ENCODE assay signal across 9 mouse cellular contexts in the genomic region with DNA sequence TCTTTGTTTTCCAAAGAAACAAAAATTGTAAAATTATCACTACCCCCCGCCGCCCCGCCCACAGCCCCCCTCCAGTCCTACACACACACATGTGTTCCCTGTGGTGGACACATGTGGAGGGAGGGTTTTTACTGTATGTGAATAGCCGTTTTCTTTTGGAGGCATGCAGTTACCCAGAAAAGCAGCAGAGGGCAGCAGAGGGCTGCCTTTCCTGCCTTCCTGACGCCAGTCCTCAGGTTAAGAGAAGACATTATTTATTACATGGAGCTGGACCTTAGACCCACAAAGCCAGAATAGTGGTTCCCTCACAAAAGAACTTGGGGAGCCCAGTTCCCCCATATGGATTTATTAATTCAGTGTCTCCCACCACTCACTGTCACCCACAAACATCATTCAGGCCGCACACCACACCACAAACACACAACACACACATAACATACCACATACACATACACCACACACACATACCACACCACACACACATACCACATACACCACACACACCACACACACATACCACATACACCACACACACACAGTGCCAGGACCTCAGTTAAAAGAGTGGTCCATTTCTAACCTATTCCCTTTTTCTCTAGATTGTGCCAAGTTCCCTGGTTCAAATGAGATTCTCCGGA. TPM values are rescaled to one million over a fixed set of nuclear protein-coding genes. Genes with fewer than 3 reads are reported as not detected.
DNase-seq lines count a peak whose midpoint lies in the region; ATAC-seq and TF ChIP-seq lines count a peak whose summit lies in the region.
"Had no signal": no experiment of that assay in that cellular context is flagged by ENCODE, and none has a peak within 500 bp of the region (broad histone marks: within the 10 kb centered on the region; RNA-seq: fewer than 3 reads in every experiment).

No protein-coding gene starts in this region.

- no peak overlapping the region for H3K27ac ChIP-seq in ES-E14 (ENCODE audit: insufficient read depth, low read depth, low read length, poor library complexity, severe bottlenecking)
- H3K27ac ChIP-seq in forebrain, embryonic 13.5 days = no peak overlapping the region
- H3K27ac ChIP-seq in layer of hippocampus, adult 2 months = no peak overlapping the region
- H3K27ac ChIP-seq: lung, embryonic 15.5 days had no signal

- 24% methylated on average over 7 of the region's 7 CpGs for WGBS in forebrain, embryonic 13.5 days
- WGBS in lung, adult 2 months = 18% methylated on average over 7 of the region's 7 CpGs

- no peak overlapping the region for H3K4me2 ChIP-seq in forebrain, embryonic 13.5 days
- H3K4me2 ChIP-seq: lung, embryonic 15.5 days had no signal

- H3K9me3 ChIP-seq in ES-E14 (ENCODE audit: control insufficient read depth, insufficient read depth, low read depth, low read length) = no peaks in the 10 kb centered on the region
- H3K9me3 ChIP-seq in forebrain, embryonic 13.5 days (replicated peaks) = no peaks in the 10 kb centered on the region
- H3K9me3 ChIP-seq: lung, embryonic 15.5 days had no signal

- no peaks in the 10 kb centered on the region for H3K4me1 ChIP-seq in ES-E14 (ENCODE audit: control insufficient read depth in 2 of 2, insufficient read depth in 2 of 2, low read length in 2 of 2, poor library complexity in 1 of 2)
- H3K4me1 ChIP-seq in forebrain, embryonic 13.5 days = no peaks in the 10 kb centered on the region
- H3K4me1 ChIP-seq in lung, adult 2 months (ENCODE audit: control insufficient read depth, insufficient read depth, low read length) = peaks cover 2% of the 10 kb centered on the region; the same call in 1 of the 2 replicates

- peak; percentile 57 for DNase-seq in ES-E14 (ENCODE audit: low read depth, low spot score)
- peak; percentile 67 for DNase-seq in c-Kit-positive CD71-positive TER-119-positive erythroid progenitor cells, embryonic 14.5 days (ENCODE audit: low spot score)
- DNase-seq in heart, postnatal 36 days = peak; percentile 76 to 81
- DNase-seq in layer of hippocampus, adult 2 months (ENCODE audit: low spot score in 2 of 2) = peak; percentile 62 to 81
- DNase-seq in lung, adult 2 months = peak; percentile 68
- DNase-seq in ovary, adult 18-20 months (ENCODE audit: low spot score) = peak; percentile 13
- peak; percentile 41 to 46 for DNase-seq in thymus, adult 18-20 months

- intact Hi-C loops in heart, postnatal 36 days (cut with DNase I) = loop anchor here (1.0 to 5.0 kb wide), 3 partner anchors 171 to 249 kb away; no protein-coding TSS in a partner anchor

- in situ Hi-C loops in ES-E14 (cut with MboI; ENCODE audit: low sequenced_read_pairs in 2 of 2, unreplicated experiment in 2 of 2) = loop anchor here (10.0 to 25.0 kb wide), 3 partner anchors 163 to 256 kb away; a partner anchor contains a TSS

- no peak overlapping the region for H3K9ac ChIP-seq in ES-E14 (ENCODE audit: insufficient read depth, low read depth, low read length, poor library complexity, severe bottlenecking)
- H3K9ac ChIP-seq in forebrain, embryonic 13.5 days = no peak overlapping the region
- H3K9ac ChIP-seq: lung, embryonic 15.5 days had no signal

- H3K36me3 ChIP-seq in ES-E14 (ENCODE audit: control insufficient read depth, insufficient read depth, low read length, poor library complexity, severe bottlenecking) = no peaks in the 10 kb centered on the region
- no peaks in the 10 kb centered on the region for H3K36me3 ChIP-seq in forebrain, embryonic 13.5 days (ENCODE audit: poor library complexity, severe bottlenecking)
- H3K36me3 ChIP-seq: lung, embryonic 15.5 days had no signal

- TF ChIP-seq POLR2A in lung, adult 2 months (IDR thresholded peaks at IDR 0.05; ENCODE audit: borderline replicate concordance, extremely low read depth, low read depth, low read length) = no peak

- no peak overlapping the region for H3K4me3 ChIP-seq in ES-E14 (ENCODE audit: insufficient read depth in 1 of 2, low read depth in 1 of 2, low read length in 2 of 2, poor library complexity in 1 of 2, severe bottlenecking in 1 of 2)
- no peak overlapping the region for H3K4me3 ChIP-seq in forebrain, embryonic 13.5 days
- H3K4me3 ChIP-seq in layer of hippocampus, adult 2 months = no peak overlapping the region
- no peak overlapping the region for H3K4me3 ChIP-seq in lung, adult 2 months (replicated peaks; ENCODE audit: extremely low read depth, low read depth, low read length)
- H3K4me3 ChIP-seq: lung, embryonic 15.5 days had no signal

- H3K27me3 ChIP-seq in forebrain, embryonic 13.5 days = peaks cover 11% of the 10 kb centered on the region; the same call in 1 of the 2 replicates
- H3K27me3 ChIP-seq: lung, embryonic 15.5 days had no signal

- TF ChIP-seq CTCF in layer of hippocampus, adult 2 months (conservative IDR thresholded peaks at IDR 0.05) = peak; percentile 93
- TF ChIP-seq CTCF in lung, adult 2 months (IDR thresholded peaks at IDR 0.05; ENCODE audit: insufficient read depth, low read length) = peak; percentile 97

- peak; percentile 79 for ATAC-seq in forebrain, embryonic 13.5 days

TF ChIP-seq in ES-E14, 5 proteins besides CTCF, POLR2A, EP300 and RAD21:
- TF ChIP-seq MAFK (IDR thresholded peaks at IDR 0.05; ENCODE audit: insufficient read depth, low read depth, low read length) (no peak), ZC3H11A (IDR thresholded peaks at IDR 0.05; ENCODE audit: borderline replicate concordance, low read depth, low read length) (peak; percentile 95), CHD2 (IDR thresholded peaks at IDR 0.05; ENCODE audit: low read depth, low read length) (no peak)

RNA-seq across cellular contexts. Expression of a gene that starts 5.8 kb away (rescaled TPM):
- total RNA-seq in ES-E14 (2012; rRNA removed) = 17.1 and 20.2 TPM in 2 replicates
- 23.6 and 23.7 TPM in 2 replicates for polyA plus RNA-seq in forebrain, embryonic 13.5 days (2015; fragmentation: Nextera tagmentation; extraction: Ambion mirVana)
- total RNA-seq in heart, postnatal 36 days (2021) = 10 to 100 TPM; 38.1 to 40.8 TPM
- total RNA-seq in layer of hippocampus, adult 2 months (2021) = 10 to 100 TPM; 47.7 to 53.0 TPM
- polyA plus RNA-seq in lung, adult 2 months (2012; rRNA removed) = 32.5 and 33.5 TPM in 2 replicates

RNA-seq across cellular contexts. Expression of a gene that starts 49.1 kb away (rescaled TPM):
- total RNA-seq in ES-E14 (2012; rRNA removed) = 0.74 TPM in 1 of 2 replicates, not detected in the other
- polyA plus RNA-seq in forebrain, embryonic 13.5 days (2015; fragmentation: Nextera tagmentation; extraction: Ambion mirVana) = 0.38 TPM in 1 of 2 replicates, not detected in the other
- under 1 TPM; 0.39 to 0.68 TPM for total RNA-seq in heart, postnatal 36 days (2021)
- total RNA-seq in layer of hippocampus, adult 2 months (2021) = under 1 TPM in 1 of 2 experiments, not detected in 1; 0.49 TPM
- polyA plus RNA-seq in lung, adult 2 months (2012; rRNA removed) = 0.31 and 0.37 TPM in 2 replicates

RNA-seq across cellular contexts. Expression of a gene that starts 52.9 kb away (rescaled TPM):
- total RNA-seq in ES-E14 (2012; rRNA removed) = 17.8 and 22.1 TPM in 2 replicates
- polyA plus RNA-seq in forebrain, embryonic 13.5 days (2015; fragmentation: Nextera tagmentation; extraction: Ambion mirVana) = 31.1 and 35.8 TPM in 2 replicates
- 10 to 100 TPM; 82.3 to 95.1 TPM for total RNA-seq in heart, postnatal 36 days (2021)
- 10 to 100 TPM; 54.2 to 60.9 TPM for total RNA-seq in layer of hippocampus, adult 2 months (2021)
- polyA plus RNA-seq in lung, adult 2 months (2012; rRNA removed) = 19.6 and 32.7 TPM in 2 replicates

Comparison
In these comparisons a context has a peak if more than half of its experiments do, and no peak if none do; other contexts are left out.
1. DNase-seq: peak in every context shown above with its lines; median percentile 78 in heart, postnatal 36 days; 72 in layer of hippocampus, adult 2 months; 68 in lung, adult 2 months; 67 in c-Kit-positive CD71-positive TER-119-positive erythroid progenitor cells, embryonic 14.5 days; 57 in ES-E14; 44 in thymus, adult 18-20 months; 13 in ovary, adult 18-20 months.